Mouse (Mus musculus): ENCODE data around the gene Thra.

The Thra gene

DNA sequence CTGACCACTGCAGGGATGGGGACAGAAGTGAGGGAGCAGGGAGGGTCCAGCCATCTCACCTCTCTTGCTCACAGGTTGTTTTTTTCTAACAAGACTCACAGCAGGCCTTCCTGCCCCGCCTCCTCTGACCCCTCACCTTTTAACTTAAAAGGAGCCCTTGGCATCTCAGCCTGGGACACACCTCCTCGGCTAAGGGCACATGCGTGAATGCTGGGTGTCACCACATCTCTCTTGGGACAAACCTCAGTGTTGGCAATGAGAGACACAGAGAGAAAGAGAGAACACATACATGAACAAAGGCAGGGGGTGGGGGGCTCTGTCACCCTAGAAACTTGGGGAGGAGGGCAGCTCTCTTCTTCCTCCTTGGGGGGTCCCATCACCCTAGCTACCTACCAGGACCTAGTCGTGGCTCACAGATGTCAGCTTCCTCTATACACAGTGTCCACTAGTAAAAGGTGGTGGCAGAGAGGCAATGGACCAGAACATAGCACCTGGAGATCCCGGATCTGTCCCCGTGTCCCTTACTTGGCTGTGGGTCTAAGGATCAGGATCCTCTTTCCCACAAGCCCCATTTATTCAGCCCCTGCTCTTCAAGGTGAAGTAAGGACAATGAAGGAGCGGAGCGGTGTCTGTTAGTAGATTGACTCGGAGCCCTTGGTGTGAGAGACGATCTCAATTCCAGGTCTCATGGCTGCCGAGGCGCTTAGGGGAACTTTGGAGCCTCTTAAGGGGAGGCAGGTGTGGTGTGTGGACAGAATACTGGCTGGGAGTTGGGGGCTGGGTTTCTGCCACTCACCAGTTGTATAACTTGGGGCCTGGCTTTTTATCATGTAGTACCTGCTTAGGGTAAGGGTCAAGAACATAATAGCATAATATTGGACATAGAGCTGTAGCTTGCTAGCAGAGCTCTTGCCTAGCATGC, 5.8 kb downstream of the Thra start:
- no peak for DNase-seq (ENCODE audit: low read depth, low spot score)

DNA sequence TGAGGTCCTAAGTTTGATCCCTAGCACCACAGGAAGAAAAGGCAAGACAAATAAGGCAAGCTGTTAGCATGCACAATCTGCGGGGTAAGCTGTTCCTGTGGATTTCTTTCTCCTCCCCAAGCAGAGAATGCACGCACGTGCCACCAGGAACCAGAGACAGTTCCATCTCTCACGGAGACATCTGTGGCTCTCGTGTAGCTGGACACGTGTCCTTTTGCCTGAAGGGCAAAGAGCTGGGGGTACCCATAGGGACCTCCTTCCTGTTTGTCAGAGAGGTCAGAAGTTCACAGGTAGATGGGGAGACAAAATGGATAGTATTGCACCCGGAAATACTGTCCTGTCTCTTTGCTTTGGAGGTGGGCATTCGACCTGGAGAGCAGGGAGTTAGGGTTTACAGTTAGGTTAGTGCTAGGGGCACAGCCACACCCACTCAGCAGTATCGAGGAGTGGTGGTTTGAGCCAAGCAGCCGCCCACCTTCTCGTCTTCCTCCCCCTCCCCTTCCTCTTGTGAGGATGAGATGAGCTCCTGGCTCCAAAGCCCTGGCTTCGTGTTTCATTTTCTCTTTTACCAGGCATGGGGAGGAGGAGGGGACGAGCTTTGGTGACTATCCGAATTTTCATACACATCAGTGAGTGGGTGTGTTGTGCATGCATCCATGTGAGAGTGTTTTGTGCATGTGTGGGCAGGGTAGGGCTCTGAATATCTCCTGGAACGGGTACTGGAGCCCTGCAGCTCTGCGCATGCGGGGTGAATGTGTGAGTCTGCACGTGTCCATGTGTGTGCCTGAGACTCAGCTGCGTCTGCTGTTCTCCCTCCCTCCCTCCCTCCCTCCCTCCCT, 6.6 kb downstream of the Thra start:
- DNase-seq (ENCODE audit: low read depth, low spot score), result no peak

DNA sequence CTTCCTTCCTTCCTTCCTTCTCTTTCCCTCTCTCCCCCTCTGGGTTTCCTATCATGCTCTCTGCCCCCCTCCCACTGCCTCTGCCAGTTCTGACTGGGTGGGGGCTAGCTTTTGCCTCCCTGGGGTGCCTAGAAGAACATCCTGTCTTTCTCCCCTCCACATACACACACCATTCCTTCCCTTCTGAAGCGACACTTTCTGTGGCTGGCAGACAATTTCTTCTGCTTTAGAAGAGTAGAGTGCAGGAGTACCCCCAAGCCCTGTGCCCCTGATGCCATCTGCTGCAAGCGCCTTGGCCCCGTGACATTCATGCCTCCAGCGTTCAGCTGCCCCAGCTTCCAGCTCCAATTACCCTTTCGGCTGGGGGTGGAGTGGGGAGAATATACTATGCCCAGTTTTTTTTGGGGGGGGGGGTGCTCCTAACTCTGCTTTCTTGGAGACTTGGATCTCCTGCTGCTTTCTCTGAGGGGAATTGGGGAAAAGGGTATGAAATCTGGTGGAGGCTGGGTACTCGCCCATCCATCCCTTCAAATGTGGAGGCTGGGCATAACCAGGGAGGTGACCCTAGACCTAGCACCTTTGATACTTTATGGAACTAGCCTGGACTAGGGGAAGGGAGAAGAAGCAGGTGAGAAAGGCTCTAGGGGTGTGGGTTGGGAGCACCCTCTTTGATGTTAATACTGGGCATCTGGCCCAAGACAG, 7.5 kb downstream of the Thra start:
- DNase-seq (ENCODE audit: low read depth, low spot score), result no peak

GRCm38 (mm10) chr11:98748506-98749416, 8.3 kb downstream of the Thra start:
- DNase-seq (ENCODE audit: low read depth, low spot score), result no peak

- DNase-seq (ENCODE audit: low read depth, low spot score), result no peak
These were observed 9.3 kb downstream of the Thra start for GRCm38 (mm10) chr11:98749716-98750115.

- DNase-seq (ENCODE audit: low read depth, low spot score), result no peak
These were observed 10.1 kb downstream of the Thra start for GRCm38 (mm10) chr11:98750351-98751201.

GRCm38 (mm10) chr11:98751221-98751782, 10.9 kb downstream of the Thra start:
- DNase-seq (ENCODE audit: low read depth, low spot score), result no peak

DNA sequence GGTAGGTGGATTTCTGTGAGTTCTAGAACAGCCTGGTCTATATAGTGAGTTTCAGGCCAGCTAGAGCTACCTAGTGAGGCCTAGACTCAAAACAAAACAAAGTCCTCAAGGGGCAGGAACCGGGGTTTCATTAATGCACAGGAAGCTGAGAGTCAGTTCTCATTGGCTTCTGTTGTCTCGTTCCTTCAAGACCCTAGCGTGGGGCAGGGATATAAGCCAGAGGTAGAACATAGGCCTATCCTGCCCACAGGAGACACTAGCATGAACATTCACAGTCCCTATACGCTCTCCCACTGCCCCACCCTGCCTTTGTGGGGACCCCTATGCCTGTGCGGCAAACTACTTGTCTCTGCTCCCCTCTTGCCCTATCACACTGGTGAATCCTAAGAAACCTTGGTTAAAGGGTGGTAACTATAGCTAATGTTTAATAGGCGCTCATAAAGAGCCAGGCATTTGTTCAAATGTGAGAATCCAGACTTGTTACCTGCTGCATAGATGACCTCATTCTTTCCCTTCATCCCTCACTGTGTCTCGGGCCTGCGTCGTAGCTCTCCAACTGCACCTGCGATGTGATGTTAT, 12.2 kb downstream of the Thra start:
- DNase-seq (ENCODE audit: low read depth, low spot score), result no peak

DNA sequence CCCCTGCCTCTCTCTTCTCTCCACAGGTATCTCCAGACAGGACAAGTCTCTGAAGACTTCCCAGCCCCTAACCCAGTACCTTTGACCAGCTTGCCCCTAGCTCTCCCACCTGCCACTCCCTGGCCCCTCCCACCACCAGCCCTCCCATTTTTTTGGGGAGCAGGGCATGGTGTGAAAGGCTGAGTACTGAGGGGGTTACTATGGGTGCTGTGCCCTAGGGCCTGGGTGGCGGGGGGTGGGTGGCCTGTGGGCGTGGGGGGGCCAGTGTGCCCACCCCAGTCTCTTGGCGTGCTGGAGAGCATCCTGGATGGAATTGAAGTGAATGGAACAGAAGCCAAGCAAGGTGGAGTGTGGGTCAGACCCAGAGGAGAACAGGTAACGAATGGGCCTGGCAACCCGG, 12.8 kb downstream of the Thra start:
- DNase-seq (ENCODE audit: low read depth, low spot score), result no peak

GRCm38 (mm10) chr11:98754151-98754620, 13.7 kb downstream of the Thra start:
- no peak for DNase-seq (ENCODE audit: low read depth, low spot score)

DNA sequence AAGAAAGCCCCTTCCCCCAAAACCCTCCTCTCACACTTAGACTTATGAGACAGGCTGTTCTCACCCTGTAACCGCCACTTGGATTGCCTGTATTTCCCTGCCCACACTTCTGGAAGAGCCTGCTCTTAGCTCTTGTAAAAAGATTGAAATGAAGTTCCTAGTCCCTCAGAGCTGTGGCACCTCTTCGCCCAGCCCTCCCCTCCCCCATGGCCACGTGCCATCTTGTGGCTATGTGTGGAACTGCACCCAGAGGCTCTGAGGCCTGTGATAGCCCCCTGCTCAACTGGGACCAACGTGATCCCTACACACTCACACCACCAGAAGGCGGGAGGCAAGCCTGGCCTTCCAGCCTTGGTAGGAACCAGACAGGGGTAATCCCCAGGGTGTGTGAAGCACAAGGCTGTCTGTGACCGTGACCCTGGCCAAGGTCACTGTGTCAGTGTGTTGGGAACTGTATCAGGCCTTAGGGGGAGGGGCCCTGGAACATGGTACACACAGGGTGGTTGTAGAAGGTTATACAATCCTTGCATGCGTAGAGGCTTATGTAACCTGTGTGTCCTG, 14.3 kb downstream of the Thra start:
- DNase-seq (ENCODE audit: low read depth, low spot score), result peak; percentile 89

GRCm38 (mm10) chr11:98755726-98756380, 15.4 kb downstream of the Thra start:
- no peak for DNase-seq (ENCODE audit: low read depth, low spot score)

DNA sequence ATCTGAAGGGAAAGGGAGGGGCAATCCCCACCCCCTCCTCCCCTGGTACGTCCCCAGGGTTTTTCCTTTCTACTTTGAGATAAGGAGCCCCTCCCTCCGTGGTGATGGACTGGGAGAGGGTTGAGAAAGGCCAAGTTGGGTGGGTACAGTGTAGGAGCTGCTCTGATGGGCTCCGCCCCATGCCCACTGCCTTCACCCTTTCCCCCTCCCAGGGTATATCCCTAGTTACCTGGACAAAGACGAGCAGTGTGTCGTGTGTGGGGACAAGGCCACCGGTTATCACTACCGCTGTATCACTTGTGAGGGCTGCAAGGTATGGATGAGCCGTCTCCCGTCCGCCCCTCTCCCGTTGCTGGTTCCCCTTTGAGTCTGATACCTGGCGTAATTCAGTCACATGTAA, 16.3 kb downstream of the Thra start:
- DNase-seq (ENCODE audit: low read depth, low spot score), result no peak

DNA sequence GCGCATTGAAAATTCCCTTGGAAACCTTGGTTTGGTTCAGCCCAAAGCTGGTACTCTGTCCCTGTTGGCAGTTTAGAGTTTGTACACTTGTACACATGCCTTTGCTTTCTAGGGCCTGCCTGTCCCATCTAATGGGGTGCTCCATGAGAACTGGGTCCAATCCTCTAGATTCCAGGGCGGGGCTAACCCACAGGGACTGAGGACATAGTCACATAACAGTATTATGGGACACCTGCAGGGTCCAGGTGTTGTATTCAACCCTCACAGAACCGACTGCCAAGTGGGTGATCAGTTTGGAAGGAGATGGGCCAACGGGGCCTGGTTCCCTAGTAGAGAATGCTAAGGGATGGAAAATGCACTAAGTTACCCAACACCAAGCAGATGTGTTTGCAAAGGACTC, 21.5 kb downstream of the Thra start:
- DNase-seq (ENCODE audit: low read depth, low spot score), result no peak

GRCm38 (mm10) chr11:98762756-98763501, 22.5 kb downstream of the Thra start:
- DNase-seq (ENCODE audit: low read depth, low spot score), result no peak

DNA sequence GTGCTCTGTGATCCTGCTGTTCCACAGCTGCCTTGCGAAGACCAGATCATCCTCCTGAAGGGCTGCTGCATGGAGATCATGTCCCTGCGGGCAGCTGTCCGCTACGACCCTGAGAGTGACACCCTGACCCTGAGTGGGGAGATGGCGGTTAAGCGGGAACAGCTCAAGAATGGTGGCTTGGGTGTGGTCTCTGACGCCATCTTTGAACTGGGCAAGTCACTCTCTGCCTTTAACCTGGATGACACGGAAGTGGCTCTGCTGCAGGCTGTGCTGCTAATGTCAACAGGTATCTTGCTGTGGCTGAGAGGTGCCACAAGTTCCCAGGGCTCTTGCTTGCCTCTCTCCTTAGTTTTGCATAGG, 23.0 kb downstream of the Thra start:
- no peak for DNase-seq (ENCODE audit: low read depth, low spot score)

DNA sequence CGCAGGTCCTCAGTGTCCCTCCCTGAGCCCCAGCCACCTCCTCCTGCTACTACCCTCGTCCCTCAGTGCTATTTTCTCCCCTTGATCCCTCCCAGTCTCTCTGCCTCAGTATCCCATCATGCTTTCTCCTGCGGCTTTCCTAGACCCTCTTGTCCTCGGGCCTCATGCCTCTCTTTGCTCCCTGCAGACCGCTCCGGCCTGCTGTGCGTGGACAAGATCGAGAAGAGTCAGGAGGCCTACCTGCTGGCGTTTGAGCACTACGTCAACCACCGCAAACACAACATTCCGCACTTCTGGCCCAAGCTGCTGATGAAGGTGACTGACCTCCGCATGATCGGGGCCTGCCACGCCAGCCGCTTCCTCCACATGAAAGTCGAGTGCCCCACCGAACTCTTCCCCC, 23.7 kb downstream of the Thra start:
- DNase-seq (ENCODE audit: low read depth, low spot score), result no peak

DNA sequence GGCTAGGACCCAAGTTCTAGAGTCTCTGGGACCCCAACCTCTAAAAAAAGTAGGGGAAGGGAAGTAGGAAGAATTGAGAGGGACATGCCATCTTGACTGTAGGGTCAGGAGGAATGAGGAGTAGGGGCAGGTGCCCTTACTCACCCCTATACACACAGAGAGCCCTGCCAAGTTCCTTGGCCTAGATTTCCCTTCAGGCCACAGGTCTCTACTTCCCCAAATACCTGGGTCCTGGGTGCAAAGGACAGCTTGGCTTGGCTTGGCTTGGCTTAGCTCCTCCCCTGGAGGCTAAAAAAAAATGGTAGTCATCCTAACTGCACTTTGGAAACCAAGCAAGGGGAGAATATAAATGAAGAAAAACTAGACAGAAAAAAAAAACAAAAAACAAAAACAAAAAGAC, 24.3 kb downstream of the Thra start:
- DNase-seq (ENCODE audit: low read depth, low spot score), result no peak

Data from WW6 (cell line).